Mouse (Mus musculus): ENCODE results near the gene Upk1b.
"Not testable (repeated sequence)": the region's sequence is repeated elsewhere in the genome, so short reads cannot be mapped to it uniquely, and the experiment has no call there.

Gene Upk1b

DNA sequence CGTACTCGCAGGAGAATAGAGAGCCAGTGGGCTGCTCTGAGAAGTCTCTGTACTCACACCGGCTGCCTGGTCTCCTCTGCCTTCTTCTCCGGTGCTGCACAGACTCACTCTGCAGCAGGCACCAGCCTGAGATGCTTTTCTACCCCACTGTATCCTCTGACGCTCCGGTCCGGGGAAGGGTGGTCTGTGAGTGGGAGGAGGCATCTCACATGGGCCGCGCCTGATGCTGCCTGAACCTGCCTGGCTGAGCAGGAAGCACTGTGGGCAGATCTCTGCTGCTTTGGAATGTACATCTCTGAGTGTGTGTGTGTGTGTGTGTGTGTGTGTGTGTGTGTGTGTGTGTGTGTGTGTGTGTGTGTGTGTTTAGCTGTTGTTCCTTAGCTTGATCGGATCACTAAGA is at the start of gene Upk1b:
Gene Upk1b (minus strand): TSS at position 238 of the 400 bp plus-strand sequence.
- no peak for DNase-seq

- no peak for DNase-seq
Observed at GRCm38 (mm10) chr16:38828649-38829048, 28.5 kb upstream of the Upk1b start, which contains the start of gene 4930435E12Rik. Gene 4930435E12Rik (minus strand): TSS chr16:38828749.

DNA sequence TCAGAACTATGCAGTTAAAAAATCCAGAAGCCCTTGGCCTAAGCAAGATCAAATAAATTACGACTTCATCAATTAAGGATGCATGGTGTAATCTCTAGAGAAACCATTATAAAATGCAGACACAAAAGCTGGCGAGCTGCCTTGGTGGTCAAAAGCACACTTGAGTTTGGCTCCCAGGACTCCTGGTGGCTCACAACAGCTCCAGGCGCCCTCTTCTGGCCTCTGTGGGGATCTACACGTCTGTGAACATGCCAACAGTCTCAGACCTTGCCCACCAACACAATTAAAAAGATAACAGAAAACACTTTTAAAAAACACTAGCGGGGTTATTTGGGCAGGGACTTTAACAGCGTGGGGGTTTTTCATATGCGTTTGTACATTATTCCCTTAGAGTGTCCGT is 12.4 kb upstream of the Upk1b start:
- DNase-seq, result peak; percentile 81 to 83

DNA sequence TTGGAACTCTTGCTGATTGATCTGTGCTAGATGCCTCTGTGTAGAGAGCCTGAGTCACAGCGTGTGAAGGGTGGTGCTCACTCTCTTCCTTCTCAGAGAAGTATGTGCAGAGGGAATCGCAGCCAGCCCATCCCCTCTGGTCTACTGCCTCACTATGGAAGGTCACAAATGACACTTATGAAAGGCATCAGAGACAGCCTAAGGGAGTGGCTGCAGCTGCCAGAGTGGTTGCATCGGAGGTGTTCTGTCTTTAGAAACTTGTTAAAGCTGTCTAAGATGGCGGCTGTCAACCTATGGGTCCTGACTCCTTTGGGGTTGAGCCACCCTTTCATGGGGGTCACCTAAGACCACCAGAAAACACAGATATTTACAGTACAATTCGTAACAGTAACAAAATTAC is 10.1 kb upstream of the Upk1b start:
- no peak for DNase-seq

DNA sequence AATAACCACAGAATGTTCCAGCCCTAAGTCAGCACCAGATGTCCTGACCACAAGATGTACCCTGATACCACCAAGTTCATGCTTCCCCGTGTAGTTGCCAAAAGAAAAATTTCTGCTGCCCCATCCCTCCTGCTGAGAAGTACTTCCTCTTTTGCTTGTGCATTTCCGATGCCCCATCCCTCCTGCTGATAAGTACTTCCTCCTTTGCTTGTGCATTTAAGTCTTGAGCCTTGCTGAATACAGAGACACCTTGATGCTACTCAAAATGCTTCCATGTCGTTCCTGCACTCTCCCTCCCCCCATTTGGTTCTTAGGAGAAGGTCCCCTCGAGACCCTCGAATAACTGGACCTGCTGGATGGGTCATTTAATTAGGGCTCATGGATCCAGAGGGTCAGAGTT is 7.7 kb upstream of the Upk1b start:
- not testable (repeated sequence) for DNase-seq

GRCm38 (mm10) chr16:38798957-38799450 is 1.1 kb downstream of the Upk1b start:
- no peak for DNase-seq

GRCm38 (mm10) chr16:38793120-38793519 is 7.0 kb downstream of the Upk1b start:
- DNase-seq, result no peak

DNA sequence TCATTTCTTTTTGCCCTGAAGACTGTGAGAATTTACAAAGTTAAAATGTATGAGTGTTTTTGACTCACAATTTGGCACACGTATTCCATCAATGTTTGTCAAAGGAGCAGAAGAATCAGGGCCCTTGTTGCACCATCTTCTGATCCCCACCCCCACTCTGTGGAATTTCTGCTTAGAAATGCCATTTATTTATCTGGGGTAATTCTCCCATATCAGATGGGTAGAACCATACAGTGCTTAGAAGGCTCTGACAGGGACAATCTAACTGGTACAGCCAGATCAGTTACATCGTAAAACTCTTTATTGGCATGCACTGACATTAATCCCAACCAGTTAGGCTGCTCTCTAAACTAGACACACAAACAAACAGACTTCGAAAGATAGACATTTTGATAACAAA is 10.2 kb downstream of the Upk1b start:
- no peak for DNase-seq

DNA sequence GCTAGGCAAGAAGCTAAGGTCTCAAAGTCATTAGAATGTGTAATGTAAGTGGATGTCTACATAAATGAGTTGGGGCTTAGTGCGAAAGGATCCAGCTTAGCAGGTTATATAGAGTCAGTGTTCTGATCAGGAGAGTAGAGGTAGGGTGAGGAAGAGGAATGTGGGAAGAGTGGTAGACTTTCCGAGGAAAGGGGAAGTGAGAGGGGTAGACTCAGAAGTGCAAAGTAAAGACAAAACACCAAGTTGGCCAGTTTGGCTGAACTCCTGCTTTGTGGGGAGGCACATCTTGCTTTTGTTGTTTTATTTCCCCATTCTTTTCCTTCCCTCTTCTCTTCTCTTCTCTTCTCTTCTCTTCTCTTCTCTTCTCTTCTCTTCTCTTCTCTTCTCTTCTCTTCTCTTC is 11.1 kb downstream of the Upk1b start:
- no peak for DNase-seq

DNA sequence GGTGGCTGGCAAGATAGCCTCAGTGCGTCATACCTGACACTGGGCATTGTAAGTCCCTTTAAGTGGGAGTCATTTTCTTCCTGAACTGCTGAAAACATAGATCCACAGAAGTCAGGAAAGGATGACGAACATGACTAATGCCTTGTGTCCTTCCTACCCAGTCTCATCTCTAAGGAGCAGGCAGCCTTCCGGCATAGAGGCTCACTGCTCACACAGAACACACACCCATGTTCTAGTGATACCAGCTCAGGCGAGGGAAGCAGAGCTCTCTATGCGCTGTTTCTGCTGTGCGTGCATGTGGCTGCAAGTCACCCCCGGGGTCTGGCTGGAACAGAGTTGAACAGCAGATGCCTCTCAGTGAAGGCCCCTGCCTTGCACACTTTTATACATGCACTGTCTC is 14.8 kb downstream of the Upk1b start:
- no peak for DNase-seq

GRCm38 (mm10) chr16:38782524-38783067 is 17.5 kb downstream of the Upk1b start:
- DNase-seq, result no peak

- DNase-seq, result no peak
Observed at GRCm38 (mm10) chr16:38781946-38782345, 18.2 kb downstream of the Upk1b start.

- DNase-seq, result no peak
Observed at GRCm38 (mm10) chr16:38780960-38781572, 19.1 kb downstream of the Upk1b start.

DNA sequence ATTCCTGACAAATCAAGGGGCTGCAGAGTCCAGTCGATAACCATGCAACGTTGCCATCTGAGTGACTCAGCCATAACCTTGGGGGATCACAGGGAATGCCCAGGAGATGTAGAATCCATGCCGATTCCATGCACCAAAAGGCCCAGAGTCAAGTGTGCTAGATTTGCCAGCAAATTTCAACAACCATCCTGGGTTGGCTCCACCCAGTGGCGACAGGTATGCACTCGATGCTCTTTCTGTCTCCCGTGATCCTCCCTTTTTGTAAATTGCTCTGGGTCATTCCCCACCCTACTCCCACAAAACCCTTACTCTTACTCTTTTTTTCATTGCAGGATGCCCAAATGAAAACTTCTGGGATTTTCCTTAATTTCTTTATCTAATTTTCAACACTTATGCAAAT is 23.8 kb downstream of the Upk1b start:
- DNase-seq, result no peak

- no peak for DNase-seq
Observed at GRCm38 (mm10) chr16:38774964-38775746, 25.0 kb downstream of the Upk1b start.

DNA sequence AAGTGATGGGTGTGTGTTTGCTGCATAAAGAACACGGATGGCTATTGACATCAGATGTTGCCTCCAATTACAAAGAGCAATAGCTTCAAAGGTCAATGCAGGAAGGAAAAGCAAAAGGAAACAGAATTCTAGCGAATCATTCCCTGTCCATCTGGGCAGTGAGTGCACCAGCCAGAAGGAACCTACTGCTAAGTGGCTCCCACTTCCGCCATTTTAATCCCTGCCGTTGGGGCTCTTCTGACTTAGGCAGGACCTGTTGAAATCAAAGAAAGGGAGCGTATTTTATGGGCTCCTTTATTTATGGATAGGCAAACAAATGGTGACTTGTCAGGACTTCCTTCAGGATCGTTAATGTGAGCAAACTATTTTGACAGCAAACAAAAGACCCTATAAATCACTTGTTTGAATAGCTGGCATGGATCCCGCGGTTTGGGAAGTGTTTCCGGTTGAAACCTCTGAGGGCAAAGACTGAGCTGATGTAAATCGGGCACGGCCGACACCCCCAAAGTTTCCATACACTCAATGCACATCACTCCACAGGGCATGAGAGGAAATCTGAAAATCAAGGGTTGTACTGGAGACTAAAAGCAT is 27.1 kb downstream of the Upk1b start:
- DNase-seq, result no peak

DNA sequence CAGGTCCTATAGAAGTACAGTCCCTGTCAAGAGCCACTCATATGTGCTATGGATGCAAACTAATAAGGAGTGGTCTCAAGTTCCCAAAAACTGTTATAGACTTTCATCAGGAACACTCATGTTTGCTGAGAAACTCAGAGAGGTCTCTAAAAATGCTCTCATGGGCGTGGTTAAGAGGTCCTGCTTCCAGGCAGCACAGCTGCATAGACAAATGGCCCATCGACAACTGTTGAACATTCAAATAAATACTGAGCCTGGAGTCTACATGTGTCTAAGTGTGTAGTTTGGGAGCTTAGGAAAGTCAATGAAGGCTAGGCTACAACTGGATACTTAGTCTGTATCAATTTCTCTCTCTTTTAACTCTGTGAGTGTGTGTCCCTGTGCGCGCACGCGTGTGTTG is 29.0 kb downstream of the Upk1b start:
- DNase-seq, result no peak

- no peak for DNase-seq
Observed at GRCm38 (mm10) chr16:38769529-38769928, 30.6 kb downstream of the Upk1b start.

GRCm38 (mm10) chr16:38768386-38768785 is 31.7 kb downstream of the Upk1b start:
- peak; percentile 55 to 74 for DNase-seq

- DNase-seq, result peak in 1 of 2 experiments; percentile 30
Observed at GRCm38 (mm10) chr16:38767761-38768160, 32.4 kb downstream of the Upk1b start.

DNA sequence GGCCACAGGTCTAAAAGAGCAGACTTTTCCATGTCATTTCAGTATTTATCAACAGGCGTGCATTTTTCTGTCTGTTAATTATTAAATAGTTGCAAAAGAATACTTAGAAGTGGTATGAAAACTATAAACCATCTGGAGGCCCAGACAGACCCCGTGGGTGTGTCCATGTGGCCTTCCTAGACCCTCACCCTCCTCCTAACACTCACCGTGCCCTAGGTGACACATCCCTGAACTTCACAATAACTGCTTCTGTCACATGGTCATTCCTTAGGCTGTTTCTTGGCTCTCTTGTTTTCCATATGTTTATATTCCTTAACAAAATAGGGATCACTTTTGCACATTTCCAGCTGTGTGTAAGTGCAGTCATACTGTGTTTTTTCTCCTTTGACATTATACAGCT is 33.5 kb downstream of the Upk1b start:
- DNase-seq, result no peak

DNA sequence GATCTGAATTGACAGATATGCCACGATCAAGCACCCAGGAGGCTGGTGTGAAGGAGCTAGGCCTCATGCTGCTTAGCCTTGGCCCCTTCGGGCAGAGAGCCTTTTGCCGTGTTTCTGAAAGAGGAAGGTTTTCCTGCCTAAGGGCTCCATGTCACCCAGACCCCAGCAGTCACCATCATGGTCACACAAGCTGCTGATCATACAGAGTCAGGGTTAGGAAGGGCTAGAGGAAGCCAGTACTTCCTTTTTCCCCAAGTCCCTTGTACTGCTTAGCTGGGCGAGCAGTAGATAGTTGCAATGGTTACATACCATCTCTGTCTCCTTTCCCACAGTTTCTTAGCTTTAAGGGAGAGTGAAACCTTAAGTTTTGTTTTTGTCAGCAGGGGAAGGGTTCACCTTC is 36.6 kb downstream of the Upk1b start:
- DNase-seq, result no peak

GRCm38 (mm10) chr16:38762401-38762800 is 37.7 kb downstream of the Upk1b start:
- DNase-seq, result no peak

DNA sequence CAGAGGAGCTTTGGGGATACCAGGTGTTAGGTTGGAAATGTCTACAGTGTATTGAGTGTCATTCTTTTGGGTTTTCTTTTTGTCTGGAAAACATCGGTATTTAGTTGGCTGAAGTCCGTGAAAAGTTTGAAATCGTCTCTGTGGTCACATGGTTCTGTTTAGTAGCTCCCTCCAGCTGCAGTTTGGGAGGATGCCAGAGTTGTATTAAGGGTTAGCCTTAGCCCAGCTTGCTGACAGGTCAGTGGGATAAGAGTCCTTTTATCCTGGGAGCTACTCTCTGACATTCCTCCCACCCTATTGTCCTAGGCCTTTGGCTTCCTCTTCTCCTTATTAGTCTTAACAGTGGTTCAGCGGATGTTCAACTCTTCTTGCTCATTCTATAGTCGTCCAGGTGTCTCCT is 38.2 kb downstream of the Upk1b start:
- DNase-seq, result no peak

Data from cerebellum, postnatal 10 days (tissue).